In genomic region chr7:78883016-78883725, GRCm38 (mm10) we compare ENCODE assay signal across 8 mouse cellular contexts. TPM values are rescaled to one million over a fixed set of nuclear protein-coding genes. Genes with fewer than 3 reads are reported as not detected.
DNase-seq lines count a peak whose midpoint lies in the region; ATAC-seq and TF ChIP-seq lines count a peak whose summit lies in the region.

No protein-coding gene starts in this region.

- no peak overlapping the region for H3K9ac ChIP-seq in lung, embryonic 14.5 days
- peak overlapping the region; percentile 68 for H3K9ac ChIP-seq in forebrain, embryonic 12.5 days
- no peak overlapping the region for H3K9ac ChIP-seq in limb, embryonic 13.5 days
- no peak overlapping the region for H3K9ac ChIP-seq in stomach, embryonic 14.5 days (replicated peaks; ENCODE audit: low read depth, low read length)

- H3K27ac ChIP-seq in lung, embryonic 14.5 days (ENCODE audit: low read depth) = no peak overlapping the region
- H3K27ac ChIP-seq in forebrain, embryonic 12.5 days = peak overlapping the region; percentile 84
- no peak overlapping the region for H3K27ac ChIP-seq in limb, embryonic 13.5 days
- H3K27ac ChIP-seq in stomach, embryonic 14.5 days (ENCODE audit: low read length) = no peak overlapping the region

- peak overlapping the region; percentile 19; the same call in 1 of the 2 replicates for H3K4me3 ChIP-seq in lung, embryonic 14.5 days (ENCODE audit: low read depth, low read length)
- peak overlapping the region; percentile 58 for H3K4me3 ChIP-seq in forebrain, embryonic 12.5 days (replicated peaks)
- H3K4me3 ChIP-seq in limb, embryonic 13.5 days = peak overlapping the region; percentile 37
- peak overlapping the region; percentile 20 for H3K4me3 ChIP-seq in stomach, embryonic 14.5 days (ENCODE audit: low read depth, low read length)

- H3K27me3 ChIP-seq in lung, embryonic 14.5 days (ENCODE audit: insufficient read depth, low read length) = peaks cover 39% of the 10 kb centered on the region
- peaks cover 1% of the 10 kb centered on the region; the same call in 1 of the 2 replicates for H3K27me3 ChIP-seq in forebrain, embryonic 12.5 days
- peaks cover 78% of the 10 kb centered on the region for H3K27me3 ChIP-seq in limb, embryonic 13.5 days
- H3K27me3 ChIP-seq in stomach, embryonic 14.5 days (ENCODE audit: control insufficient read depth, insufficient read depth, low read length) = peaks cover 14% of the 10 kb centered on the region; the same call in 1 of the 2 replicates

- ATAC-seq in lung, embryonic 14.5 days (ENCODE audit: insufficient read depth) = no peak
- no peak for ATAC-seq in forebrain, embryonic 12.5 days (ENCODE audit: low FRiP score)
- ATAC-seq in limb, embryonic 13.5 days (ENCODE audit: low FRiP score, low read depth) = no peak
- no peak for ATAC-seq in stomach, embryonic 14.5 days (ENCODE audit: insufficient number of reproducible peaks, insufficient read depth, low FRiP score, low read depth)

- DNase-seq in lung, embryonic 14.5 days = peak; percentile 40
- no peak for DNase-seq in lung, postnatal 4 days
- no peak for DNase-seq in ovary, postnatal 36 days (ENCODE audit: low spot score)
- no peak for DNase-seq in left cerebral cortex, adult 11 months (ENCODE audit: low spot score)
- no peak for DNase-seq in left cerebral cortex, adult 8-10 months (ENCODE audit: low spot score in 2 of 2)

- WGBS in lung, embryonic 14.5 days = 2% methylated on average over 34 of the region's 34 CpGs
- under 1% methylated on average over 34 of the region's 34 CpGs for WGBS in forebrain, embryonic 12.5 days
- 3% methylated on average over 34 of the region's 34 CpGs for WGBS in limb, embryonic 13.5 days
- 1% methylated on average over 34 of the region's 34 CpGs for WGBS in stomach, embryonic 14.5 days

- no peak for TF ChIP-seq CTCF in lung, embryonic 14.5 days (IDR thresholded peaks at IDR 0.05; ENCODE audit: low read depth)

- H3K4me2 ChIP-seq in lung, embryonic 14.5 days = 0 out of 2 replicates have a peak overlapping the region, but pooled peaks have one; percentile 51
- H3K4me2 ChIP-seq in forebrain, embryonic 12.5 days = peak overlapping the region; percentile 87
- peak overlapping the region; percentile 66 for H3K4me2 ChIP-seq in limb, embryonic 13.5 days (replicated peaks)
- H3K4me2 ChIP-seq in stomach, embryonic 14.5 days (replicated peaks; ENCODE audit: low read depth, low read length) = peak overlapping the region; percentile 39; the same call in 1 of the 2 replicates

- H3K4me1 ChIP-seq in lung, embryonic 14.5 days (ENCODE audit: insufficient read depth) = no peaks in the 10 kb centered on the region
- peaks cover 65% of the 10 kb centered on the region for H3K4me1 ChIP-seq in forebrain, embryonic 12.5 days
- H3K4me1 ChIP-seq in limb, embryonic 13.5 days = peaks cover 22% of the 10 kb centered on the region
- H3K4me1 ChIP-seq in stomach, embryonic 14.5 days (ENCODE audit: control insufficient read depth, insufficient read depth, low read length) = no peaks in the 10 kb centered on the region; the same call in 1 of the 2 replicates

- H3K36me3 ChIP-seq in lung, embryonic 14.5 days (ENCODE audit: insufficient read depth) = no peaks in the 10 kb centered on the region
- no peaks in the 10 kb centered on the region for H3K36me3 ChIP-seq in forebrain, embryonic 12.5 days (replicated peaks)
- H3K36me3 ChIP-seq in limb, embryonic 13.5 days = no peaks in the 10 kb centered on the region
- no peaks in the 10 kb centered on the region for H3K36me3 ChIP-seq in stomach, embryonic 14.5 days (ENCODE audit: control insufficient read depth, insufficient read depth, low read length)

- no peaks in the 10 kb centered on the region for H3K9me3 ChIP-seq in lung, embryonic 14.5 days (ENCODE audit: low read depth, low read length)
- H3K9me3 ChIP-seq in forebrain, embryonic 12.5 days = no peaks in the 10 kb centered on the region
- H3K9me3 ChIP-seq in limb, embryonic 13.5 days = no peaks in the 10 kb centered on the region
- no peaks in the 10 kb centered on the region for H3K9me3 ChIP-seq in stomach, embryonic 14.5 days (ENCODE audit: control insufficient read depth, low read depth, low read length)

RNA-seq across cellular contexts. Expression of gene Aen, which starts 12.5 kb away (rescaled TPM):
- 36.7 and 44.2 TPM in 2 replicates for polyA plus RNA-seq in lung, embryonic 14.5 days (2014; fragmentation: Nextera tagmentation; extraction: Ambion mirVana)
- 55.2 and 57.4 TPM in 2 replicates for polyA plus RNA-seq in forebrain, embryonic 12.5 days (2016; fragmentation: Nextera tagmentation; extraction: Ambion mirVana)
- 41.0 and 42.0 TPM in 2 replicates for polyA plus RNA-seq in limb, embryonic 13.5 days (2015; fragmentation: Nextera tagmentation; extraction: Ambion mirVana)
- 32.6 and 34.9 TPM in 2 replicates for polyA plus RNA-seq in stomach, embryonic 14.5 days (2014; fragmentation: Nextera tagmentation; extraction: Ambion mirVana)
- total RNA-seq in left cerebral cortex, adult 8-10 months (2022) = 10 to 100 TPM; 20.1 to 24.7 (median 21.9) TPM

RNA-seq across cellular contexts. Expression of gene Isg20, which starts 30.1 kb away (rescaled TPM):
- 2.8 and 4.0 TPM in 2 replicates for polyA plus RNA-seq in lung, embryonic 14.5 days (2014; fragmentation: Nextera tagmentation; extraction: Ambion mirVana)
- 0.29 TPM in 1 of 2 replicates, not detected in the other for polyA plus RNA-seq in forebrain, embryonic 12.5 days (2016; fragmentation: Nextera tagmentation; extraction: Ambion mirVana)
- 0.57 and 0.94 TPM in 2 replicates for polyA plus RNA-seq in limb, embryonic 13.5 days (2015; fragmentation: Nextera tagmentation; extraction: Ambion mirVana)
- polyA plus RNA-seq in stomach, embryonic 14.5 days (2014; fragmentation: Nextera tagmentation; extraction: Ambion mirVana) = 16.0 and 18.3 TPM in 2 replicates
- total RNA-seq in left cerebral cortex, adult 8-10 months (2022) = 1 to 10 TPM in 2 of 4 experiments, under 1 TPM in 1, not detected in 1; 0.57 to 1.5 (median 1.1) TPM

RNA-seq across cellular contexts. Expression of gene Det1, which starts 36.1 kb away (rescaled TPM):
- polyA plus RNA-seq in lung, embryonic 14.5 days (2014; fragmentation: Nextera tagmentation; extraction: Ambion mirVana) = 19.7 and 22.0 TPM in 2 replicates
- 22.2 and 23.3 TPM in 2 replicates for polyA plus RNA-seq in forebrain, embryonic 12.5 days (2016; fragmentation: Nextera tagmentation; extraction: Ambion mirVana)
- polyA plus RNA-seq in limb, embryonic 13.5 days (2015; fragmentation: Nextera tagmentation; extraction: Ambion mirVana) = 21.0 and 22.2 TPM in 2 replicates
- polyA plus RNA-seq in stomach, embryonic 14.5 days (2014; fragmentation: Nextera tagmentation; extraction: Ambion mirVana) = 19.4 and 21.3 TPM in 2 replicates
- 1 to 10 TPM; 6.3 to 7.1 (median 6.4) TPM for total RNA-seq in left cerebral cortex, adult 8-10 months (2022)
